Comparison of ENCODE assay signal across 9 mouse cellular contexts in genomic region chr5:127405391-127406000, GRCm38 (mm10).
DNase-seq lines count a peak whose midpoint lies in the region; ATAC-seq and TF ChIP-seq lines count a peak whose summit lies in the region.
"Had no signal": no experiment of that assay in that cellular context is flagged by ENCODE, and none has a peak within 500 bp of the region (broad histone marks: within the 10 kb centered on the region; RNA-seq: fewer than 3 reads in every experiment).

No protein-coding gene starts in this region.

- H3K36me3 ChIP-seq in heart, embryonic 15.5 days: no peaks in the 10 kb centered on the region
- H3K36me3 ChIP-seq in kidney, postnatal 0 days (ENCODE audit: insufficient read depth, low read length): no peaks in the 10 kb centered on the region
- no peaks in the 10 kb centered on the region for H3K36me3 ChIP-seq in midbrain, embryonic 11.5 days (ENCODE audit: control insufficient read depth, insufficient read depth, low read length)

- WGBS in heart, embryonic 15.5 days: 29% methylated on average over 18 of the region's 18 CpGs
- 12% methylated on average over 18 of the region's 18 CpGs for WGBS in kidney, postnatal 0 days
- 49% methylated on average over 18 of the region's 18 CpGs for WGBS in midbrain, embryonic 11.5 days

- peak overlapping the region; percentile 41 for H3K4me2 ChIP-seq in heart, embryonic 15.5 days
- H3K4me2 ChIP-seq in kidney, postnatal 0 days (ENCODE audit: low read length): 0 out of 2 replicates have a peak overlapping the region, but pooled peaks have one; percentile 15
- no peak overlapping the region for H3K4me2 ChIP-seq in midbrain, embryonic 11.5 days

- no peak overlapping the region for H3K9ac ChIP-seq in heart, embryonic 15.5 days
- H3K9ac ChIP-seq in kidney, postnatal 0 days (ENCODE audit: low read depth, low read length): no peak overlapping the region
- H3K9ac ChIP-seq in midbrain, embryonic 11.5 days (ENCODE audit: low read length): no peak overlapping the region

- H3K4me3 ChIP-seq in heart, embryonic 15.5 days: no peak overlapping the region
- no peak overlapping the region for H3K4me3 ChIP-seq in kidney, postnatal 0 days (replicated peaks; ENCODE audit: low read depth, low read length)
- H3K4me3 ChIP-seq in midbrain, embryonic 11.5 days (ENCODE audit: low read depth, low read length): no peak overlapping the region
- H3K4me3 ChIP-seq: myocyte had no signal

- no peaks in the 10 kb centered on the region for H3K9me3 ChIP-seq in heart, embryonic 15.5 days (replicated peaks)
- H3K9me3 ChIP-seq in kidney, postnatal 0 days (replicated peaks; ENCODE audit: low read length): no peaks in the 10 kb centered on the region
- H3K9me3 ChIP-seq in midbrain, embryonic 11.5 days (ENCODE audit: control insufficient read depth, low read length): peaks cover 2% of the 10 kb centered on the region; the same call in 1 of the 2 replicates

- peak; percentile 54 for DNase-seq in right cerebral cortex, postnatal 14 days
- DNase-seq in right cerebral cortex, adult 18-20 months: no peak
- DNase-seq in embryo, embryonic 9.5 days (ENCODE audit: extremely low spot score): peak; percentile 44
- peak; percentile 26 for DNase-seq in kidney, postnatal 0 days (ENCODE audit: low spot score)
- peak; percentile 89 for DNase-seq in midbrain, embryonic 11.5 days (ENCODE audit: low spot score, missing footprints)
- peak; percentile 29 for DNase-seq in testis, postnatal 14 days (ENCODE audit: low spot score)
- no peak for DNase-seq in c-Kit-positive CD71-positive TER-119-positive erythroid progenitor cells, embryonic 14.5 days (ENCODE audit: low spot score)

- peak overlapping the region; percentile 51; the same call in 1 of the 2 replicates for H3K27ac ChIP-seq in heart, embryonic 15.5 days
- no peak overlapping the region for H3K27ac ChIP-seq in kidney, postnatal 0 days
- H3K27ac ChIP-seq in midbrain, embryonic 11.5 days (ENCODE audit: low read depth, low read length): peak overlapping the region; percentile 21; the same call in 1 of the 2 replicates

- peak; percentile 78 for ATAC-seq in heart, embryonic 15.5 days (replicated peaks; ENCODE audit: insufficient number of reproducible peaks, insufficient read depth, low FRiP score, low read depth)
- ATAC-seq in kidney, postnatal 0 days (replicated peaks; ENCODE audit: low FRiP score, low read depth): peak; percentile 65
- peak; percentile 68; the same call in 1 of the 2 replicates for ATAC-seq in midbrain, embryonic 11.5 days (ENCODE audit: low FRiP score)

- H3K27me3 ChIP-seq in heart, embryonic 15.5 days: no peaks in the 10 kb centered on the region
- no peaks in the 10 kb centered on the region for H3K27me3 ChIP-seq in kidney, postnatal 0 days (ENCODE audit: insufficient read depth, low read length)
- H3K27me3 ChIP-seq in midbrain, embryonic 11.5 days (ENCODE audit: control insufficient read depth, insufficient read depth, low read length): no peaks in the 10 kb centered on the region

- no peak for TF ChIP-seq CTCF in kidney, postnatal 0 days (IDR thresholded peaks at IDR 0.05; ENCODE audit: low read depth)

- peaks cover 12% of the 10 kb centered on the region for H3K4me1 ChIP-seq in heart, embryonic 15.5 days (replicated peaks)
- H3K4me1 ChIP-seq in kidney, postnatal 0 days (replicated peaks; ENCODE audit: insufficient read depth, low read length): 0 out of 2 replicates have a peak, but pooled peaks cover 4% of the 10 kb centered on the region
- H3K4me1 ChIP-seq in midbrain, embryonic 11.5 days (ENCODE audit: control insufficient read depth, insufficient read depth, low read length): peaks cover 18% of the 10 kb centered on the region

Comparison
In these comparisons a context has a peak if more than half of its experiments do, and no peak if none do; other contexts are left out.
1. DNase-seq: peak in right cerebral cortex, postnatal 14 days (single experiment), embryo, embryonic 9.5 days (single experiment), kidney, postnatal 0 days (single experiment), midbrain, embryonic 11.5 days (single experiment) and testis, postnatal 14 days (single experiment); none in right cerebral cortex, adult 18-20 months (single experiment) and c-Kit-positive CD71-positive TER-119-positive erythroid progenitor cells, embryonic 14.5 days (single experiment).
2. Peak in every context shown above with its lines, with median percentiles within 50 percentile points of each other: ATAC-seq.